Mouse (Mus musculus): ENCODE results near the gene Sel1l3. TPM values are rescaled to one million over a fixed set of nuclear protein-coding genes. Genes with fewer than 3 reads are reported as not detected.

Gene Sel1l3
- polyA plus RNA-seq, 1 experiment from 2014 or later = 0.12 TPM

DNA sequence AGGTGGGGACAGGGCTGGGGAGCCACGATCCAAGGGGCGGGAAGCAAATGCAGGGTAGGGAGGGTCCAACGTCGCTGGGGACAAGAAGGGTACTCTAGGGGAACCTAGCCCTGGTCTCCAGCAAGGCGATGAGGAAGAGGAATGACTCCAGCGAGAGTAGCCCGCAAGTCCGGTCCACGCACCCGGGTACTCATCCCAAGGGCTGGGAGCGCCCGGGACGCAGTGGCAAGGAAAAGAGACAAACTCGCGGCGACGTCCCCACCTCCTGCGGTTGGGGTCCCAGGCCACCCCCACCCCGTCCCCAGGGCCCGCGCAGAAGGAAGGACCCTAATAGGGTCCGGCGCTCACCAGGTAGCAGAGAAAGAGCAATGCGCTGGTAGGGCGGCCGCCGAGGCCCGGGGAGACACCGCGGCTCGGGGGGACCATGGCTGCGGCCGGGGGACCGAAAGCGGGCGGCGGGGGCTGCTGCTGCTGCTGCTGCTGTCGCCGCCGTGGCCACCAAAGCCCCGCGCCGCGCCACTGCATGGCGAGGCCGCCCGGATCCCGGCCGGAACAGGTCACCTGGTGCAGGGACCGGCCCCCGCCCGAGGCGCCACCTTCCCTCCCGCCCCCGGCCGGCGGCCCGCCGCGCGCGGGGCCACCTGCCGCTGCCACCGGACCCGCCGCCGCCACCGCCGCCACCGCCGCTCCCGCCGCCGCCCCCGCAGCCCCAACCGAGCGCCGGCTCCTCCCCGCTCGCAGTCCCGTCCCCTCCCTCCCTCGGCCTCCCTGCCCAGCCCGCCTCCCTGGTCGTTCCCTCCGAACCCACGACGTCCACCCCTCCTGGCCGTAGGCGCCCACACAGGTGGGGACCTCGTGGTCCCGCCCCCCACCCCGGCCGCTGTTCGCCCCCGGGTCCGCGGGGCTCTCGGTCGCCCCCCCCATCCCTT, 681 bp downstream of the Sel1l3 start:
- Histone ChIP-seq H3K27me3 (peaks cover 73% of the 10 kb centered on the region), H3K4me3 (replicated peaks) (peak overlapping the region; percentile 48), H3K4me1 (replicated peaks) (0 out of 2 replicates have a peak, but pooled peaks cover 6% of the 10 kb centered on the region), H3K9ac (no peak overlapping the region), H3K9me3 (replicated peaks) (no peaks in the 10 kb centered on the region), H3K36me3 (replicated peaks) (no peaks in the 10 kb centered on the region), H3K4me2 (peak overlapping the region; percentile 70), H3K27ac (replicated peaks) (no peak overlapping the region)
- ATAC-seq (ENCODE audit: insufficient read depth) = no peak
- under 1% methylated on average over 73 of the region's 99 CpGs for WGBS (ENCODE audit: insufficient replicate concordance)

DNA sequence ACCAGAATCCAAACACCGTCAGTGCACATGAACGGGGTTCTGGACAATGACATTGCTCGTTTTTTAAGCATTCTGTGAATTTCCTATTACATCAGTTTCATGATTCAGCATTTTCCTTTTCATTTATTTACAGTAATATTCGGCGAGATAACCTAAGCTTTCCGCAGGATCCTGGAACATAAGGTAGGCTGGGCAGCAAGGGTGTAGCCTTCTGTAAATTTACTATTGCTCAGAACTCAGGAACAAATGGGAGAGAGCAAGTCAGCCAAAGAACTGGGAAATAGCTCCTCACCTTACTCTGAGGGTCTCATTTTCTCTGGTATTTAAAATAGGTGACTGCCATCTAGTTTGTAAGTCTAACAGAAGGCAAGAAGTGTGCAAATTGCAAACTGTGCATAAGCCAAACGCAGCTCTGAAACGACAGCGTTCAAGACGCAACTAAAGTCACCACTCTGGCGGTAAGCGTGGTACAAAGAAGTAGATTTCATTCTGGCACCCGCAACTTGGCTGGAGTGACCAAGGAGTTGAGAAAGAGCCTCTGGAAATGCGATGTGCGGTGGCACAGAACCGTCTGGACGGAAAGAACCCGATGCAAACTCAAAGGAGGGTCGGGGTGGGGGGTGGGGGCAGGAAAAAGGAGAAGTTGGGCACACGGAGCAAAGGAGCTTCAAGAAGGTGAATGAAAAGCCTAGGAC, 1.5 kb downstream of the Sel1l3 start:
- Histone ChIP-seq H3K27ac (replicated peaks) (no peak overlapping the region), H3K4me3 (replicated peaks) (peak overlapping the region; percentile 48), H3K4me2 (peak overlapping the region; percentile 70), H3K9ac (no peak overlapping the region), H3K36me3 (replicated peaks) (no peaks in the 10 kb centered on the region), H3K27me3 (peaks cover 73% of the 10 kb centered on the region), H3K4me1 (replicated peaks) (0 out of 2 replicates have a peak, but pooled peaks cover 6% of the 10 kb centered on the region), H3K9me3 (replicated peaks) (no peaks in the 10 kb centered on the region)
- 12% methylated on average over 20 of the region's 20 CpGs for WGBS (ENCODE audit: insufficient replicate concordance)
- no peak for ATAC-seq (ENCODE audit: insufficient read depth)

GRCm38 (mm10) chr5:53211241-53211640, 2.5 kb downstream of the Sel1l3 start:
- no peak for ATAC-seq (ENCODE audit: insufficient read depth)

DNA sequence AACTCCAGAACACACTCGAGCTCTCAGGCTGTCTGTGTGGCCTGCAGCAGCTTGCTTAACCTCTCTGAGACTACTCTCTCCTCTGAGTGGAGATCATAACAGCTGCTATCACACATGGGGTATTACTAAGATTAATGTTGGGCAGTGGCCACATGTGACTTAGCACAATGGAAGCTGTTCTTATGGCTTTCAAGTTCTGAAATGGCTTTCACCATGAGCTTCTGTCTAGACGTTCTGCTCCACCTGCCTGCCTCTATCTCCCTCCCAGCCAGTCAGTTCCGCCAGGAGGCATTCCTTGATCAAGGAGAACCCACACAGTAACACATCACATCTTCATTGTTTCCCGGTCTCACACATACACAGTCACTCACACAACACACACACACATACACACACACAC, 3.2 kb downstream of the Sel1l3 start:
- Histone ChIP-seq H3K27me3 (peaks cover 60% of the 10 kb centered on the region), H3K4me2 (no peak overlapping the region), H3K9ac (no peak overlapping the region), H3K9me3 (replicated peaks) (no peaks in the 10 kb centered on the region), H3K4me1 (replicated peaks) (0 out of 2 replicates have a peak, but pooled peaks cover 6% of the 10 kb centered on the region), H3K4me3 (replicated peaks) (no peak overlapping the region), H3K27ac (replicated peaks) (no peak overlapping the region), H3K36me3 (replicated peaks) (no peaks in the 10 kb centered on the region)
- 61% methylated on average over 4 of the region's 4 CpGs for WGBS (ENCODE audit: insufficient replicate concordance)
- ATAC-seq (ENCODE audit: insufficient read depth) = no peak

More at GRCm38 (mm10) chr5:53211241-53211640, 2.5 kb downstream of the Sel1l3 start:
- Histone ChIP-seq H3K9ac (no peak overlapping the region), H3K9me3 (replicated peaks) (no peaks in the 10 kb centered on the region), H3K36me3 (replicated peaks) (no peaks in the 10 kb centered on the region), H3K4me1 (replicated peaks) (0 out of 2 replicates have a peak, but pooled peaks cover 6% of the 10 kb centered on the region), H3K4me3 (replicated peaks) (no peak overlapping the region), H3K27me3 (peaks cover 68% of the 10 kb centered on the region), H3K27ac (replicated peaks) (no peak overlapping the region), H3K4me2 (no peak overlapping the region)
- 46% methylated on average over 6 of the region's 6 CpGs for whole genome bisulfite sequencing (ENCODE audit: insufficient replicate concordance)

DNA sequence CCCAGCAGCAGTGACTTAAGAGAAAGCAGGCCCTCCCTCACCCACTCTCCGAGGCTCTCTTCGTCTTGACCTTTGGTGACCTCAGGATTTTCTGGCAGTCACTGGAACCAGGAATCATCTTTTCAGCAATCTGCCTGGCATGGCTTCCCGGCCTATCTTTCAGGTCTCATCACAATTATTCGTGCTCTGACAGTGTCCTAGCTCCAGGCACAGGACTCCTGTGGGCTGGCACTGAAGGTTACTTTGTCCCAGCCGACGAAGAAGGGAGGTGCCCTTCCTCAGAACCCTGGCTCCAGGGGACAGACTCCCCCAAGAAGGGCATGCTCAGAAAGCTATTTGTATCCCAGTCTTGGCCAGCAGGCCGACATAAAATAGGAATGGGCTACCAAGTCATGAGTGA, 4.0 kb downstream of the Sel1l3 start:
- Histone ChIP-seq H3K27ac (replicated peaks) (no peak overlapping the region), H3K9me3 (replicated peaks) (no peaks in the 10 kb centered on the region), H3K4me3 (replicated peaks) (no peak overlapping the region), H3K9ac (no peak overlapping the region), H3K4me2 (no peak overlapping the region), H3K4me1 (replicated peaks) (0 out of 2 replicates have a peak, but pooled peaks cover 6% of the 10 kb centered on the region), H3K36me3 (replicated peaks) (no peaks in the 10 kb centered on the region), H3K27me3 (peaks cover 54% of the 10 kb centered on the region)
- no peak for ATAC-seq (ENCODE audit: insufficient read depth)
- WGBS (ENCODE audit: insufficient replicate concordance) = 49% methylated on average over 7 of the region's 7 CpGs

- H3K4me1 ChIP-seq (replicated peaks) = 0 out of 2 replicates have a peak, but pooled peaks cover 3% of the 10 kb centered on the region
- WGBS (ENCODE audit: insufficient replicate concordance) = 81% methylated on average over 1 of the region's 1 CpGs
- no peak overlapping the region for H3K9ac ChIP-seq
- no peak for ATAC-seq (ENCODE audit: insufficient read depth)
- H3K36me3 ChIP-seq (replicated peaks) = no peaks in the 10 kb centered on the region
- H3K9me3 ChIP-seq (replicated peaks) = no peaks in the 10 kb centered on the region
- no peak overlapping the region for H3K4me2 ChIP-seq
- no peak overlapping the region for H3K4me3 ChIP-seq (replicated peaks)
- H3K27ac ChIP-seq (replicated peaks) = no peak overlapping the region
- H3K27me3 ChIP-seq = peaks cover 44% of the 10 kb centered on the region
These were observed 5.0 kb downstream of the Sel1l3 start for GRCm38 (mm10) chr5:53208731-53209130.

DNA sequence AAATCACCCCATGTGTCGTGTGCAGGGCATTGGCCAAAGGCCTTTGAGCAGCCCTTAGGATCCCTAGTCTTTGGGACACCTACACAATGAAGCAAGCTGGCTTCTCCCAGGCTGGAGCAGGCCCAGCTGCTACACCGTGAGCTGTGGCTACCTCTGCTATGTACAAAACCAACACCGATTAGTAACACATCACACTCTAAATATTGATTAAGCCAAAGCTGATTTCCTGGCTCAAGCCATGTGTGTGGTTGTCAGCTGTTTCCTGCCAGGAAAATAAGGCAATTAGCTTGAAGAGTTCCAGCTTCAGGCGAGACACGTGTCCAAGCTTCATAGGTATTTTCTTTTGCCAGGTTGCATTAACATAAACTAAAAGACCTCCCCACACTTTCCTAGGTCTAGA, 7.2 kb downstream of the Sel1l3 start:
- WGBS (ENCODE audit: insufficient replicate concordance) = 58% methylated on average over 5 of the region's 5 CpGs
- Histone ChIP-seq H3K4me2 (no peak overlapping the region), H3K4me1 (replicated peaks) (no peaks in the 10 kb centered on the region)

GRCm38 (mm10) chr5:53202748-53203147, 11.0 kb downstream of the Sel1l3 start:
- Histone ChIP-seq H3K4me3 (replicated peaks) (no peak overlapping the region), H3K36me3 (replicated peaks) (no peaks in the 10 kb centered on the region), H3K4me2 (no peak overlapping the region), H3K27ac (replicated peaks) (no peak overlapping the region), H3K9me3 (replicated peaks) (no peaks in the 10 kb centered on the region), H3K4me1 (replicated peaks) (no peaks in the 10 kb centered on the region), H3K27me3 (no peaks in the 10 kb centered on the region), H3K9ac (no peak overlapping the region)
- 45% methylated on average over 8 of the region's 8 CpGs for WGBS (ENCODE audit: insufficient replicate concordance)
- ATAC-seq (ENCODE audit: insufficient read depth) = no peak

More for the DNA sequence above, 7.2 kb downstream of the Sel1l3 start:
- no peaks in the 10 kb centered on the region for H3K9me3 ChIP-seq (replicated peaks)
- H3K36me3 ChIP-seq (replicated peaks) = no peaks in the 10 kb centered on the region
- no peak overlapping the region for H3K27ac ChIP-seq (replicated peaks)
- no peak for ATAC-seq (ENCODE audit: insufficient read depth)
- H3K9ac ChIP-seq = no peak overlapping the region
- H3K27me3 ChIP-seq = peaks cover 22% of the 10 kb centered on the region
- no peak overlapping the region for H3K4me3 ChIP-seq (replicated peaks)

GRCm38 (mm10) chr5:53200825-53201224, 12.9 kb downstream of the Sel1l3 start:
- Histone ChIP-seq H3K4me2 (no peak overlapping the region), H3K9me3 (replicated peaks) (no peaks in the 10 kb centered on the region), H3K27ac (replicated peaks) (no peak overlapping the region), H3K36me3 (replicated peaks) (no peaks in the 10 kb centered on the region), H3K4me1 (replicated peaks) (no peaks in the 10 kb centered on the region), H3K9ac (no peak overlapping the region), H3K27me3 (no peaks in the 10 kb centered on the region), H3K4me3 (replicated peaks) (no peak overlapping the region)
- ATAC-seq (ENCODE audit: insufficient read depth) = no peak
- 66% methylated on average over 10 of the region's 10 CpGs for WGBS (ENCODE audit: insufficient replicate concordance)

DNA sequence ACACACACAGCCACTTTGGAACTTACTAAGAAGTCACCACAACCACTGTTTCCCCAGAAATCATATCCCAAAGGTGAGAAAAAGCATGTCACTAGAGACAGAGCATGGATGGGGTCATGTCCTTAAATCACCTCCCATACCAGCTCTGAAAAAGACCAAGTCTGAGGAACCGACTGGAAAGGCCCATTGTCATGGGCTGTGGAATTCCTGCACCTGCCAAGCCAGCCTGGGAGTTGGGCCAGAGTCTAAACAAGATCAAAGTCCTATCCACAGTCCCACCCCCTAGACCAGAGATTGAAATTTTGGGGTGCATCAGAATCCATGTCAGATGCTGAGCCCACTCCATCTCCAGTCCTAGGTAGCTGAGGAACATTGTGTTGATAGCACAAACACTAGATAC, 15.3 kb downstream of the Sel1l3 start:
- Histone ChIP-seq H3K9me3 (replicated peaks) (no peaks in the 10 kb centered on the region), H3K9ac (no peak overlapping the region), H3K4me3 (replicated peaks) (no peak overlapping the region), H3K4me2 (no peak overlapping the region), H3K4me1 (replicated peaks) (no peaks in the 10 kb centered on the region), H3K36me3 (replicated peaks) (no peaks in the 10 kb centered on the region), H3K27me3 (no peaks in the 10 kb centered on the region), H3K27ac (replicated peaks) (no peak overlapping the region)
- WGBS (ENCODE audit: insufficient replicate concordance) = 38% methylated on average over 1 of the region's 1 CpGs
- no peak for ATAC-seq (ENCODE audit: insufficient read depth)

- Histone ChIP-seq H3K27me3 (no peaks in the 10 kb centered on the region), H3K9ac (no peak overlapping the region), H3K4me2 (no peak overlapping the region), H3K9me3 (replicated peaks) (no peaks in the 10 kb centered on the region), H3K4me3 (replicated peaks) (no peak overlapping the region), H3K27ac (replicated peaks) (no peak overlapping the region), H3K4me1 (replicated peaks) (no peaks in the 10 kb centered on the region), H3K36me3 (replicated peaks) (no peaks in the 10 kb centered on the region)
- no peak for ATAC-seq (ENCODE audit: insufficient read depth)
- 40% methylated on average over 10 of the region's 10 CpGs for WGBS (ENCODE audit: insufficient replicate concordance)
These were observed 17.2 kb downstream of the Sel1l3 start for GRCm38 (mm10) chr5:53196387-53197088.
